In genomic region chr10:59109015-59109414, GRCm38 (mm10) we compare ENCODE assay signal across 8 mouse cellular contexts.
DNase-seq lines count a peak whose midpoint lies in the region.

No protein-coding gene starts in this region.

- intact Hi-C loops in gastrocnemius, postnatal 14 days (cut with DNase I; ENCODE audit: low total_unique reads): loop anchor here (5.0 kb wide), 1 partner anchor 183 kb away; no protein-coding TSS in a partner anchor

- DNase-seq in 416B (ENCODE audit: low read depth) (peak; percentile 81), NIH3T3 (ENCODE audit: low read depth) (peak; percentile 89)
- DNase-seq in cerebellum, postnatal 36 days: peak; percentile 43 to 62
- peak; percentile 70 for DNase-seq in gastrocnemius, postnatal 14 days
- peak; percentile 52 to 85 for DNase-seq in kidney, postnatal 25 days
- peak; percentile 69 to 74 for DNase-seq in lung, adult 18-20 months
- peak; percentile 76 for DNase-seq in ovary, postnatal 14 days (ENCODE audit: low spot score)
- DNase-seq in thymus, postnatal 25 days: peak; percentile 62

Comparison
In these comparisons a context has a peak if more than half of its experiments do, and no peak if none do; other contexts are left out.
1. Peak in every context shown above with its lines: DNase-seq.